Mouse (Mus musculus) embryonic facial prominence, embryonic 14.5 days (tissue): ENCODE results near the gene Rreb1. TPM values are rescaled to one million over a fixed set of nuclear protein-coding genes. Genes with fewer than 3 reads are reported as not detected.
A peak's percentile ranks its signal among the peaks of the same experiment; 100 is the strongest.

ENCODE experiments used
- ATAC-seq: fragments of 200-750 bp; cut with Nextera tagmentation; 2 replicates; pipeline ENCODE4 v1.8.0; 2017; ENCODE audit warnings: low read depth, moderate number of reproducible peaks, moderate TSS enrichment
- DNase-seq: peaks from one replicate; pipeline ENCODE4 v3.0.0-alpha.2; 2015; ENCODE audit warnings: low spot score
- H3K27ac ChIP-seq: fragments of 300-500 bp; sonication (generic); replicated peaks from 2 replicates; pipeline ENCODE4 v1.5.1; 2014; ENCODE audit warnings: low read depth, mild to moderate bottlenecking, low read length, moderate library complexity
- H3K27me3 ChIP-seq: fragments of 300-500 bp; sonication (generic); replicated peaks from 2 replicates; pipeline ENCODE4 v1.6.1; 2014; ENCODE audit warnings: low read length; ENCODE audit not compliant: control insufficient read depth, insufficient read depth
- H3K36me3 ChIP-seq: fragments of 300-500 bp; sonication (generic); 2 replicates; pipeline ENCODE4 v1.6.1; 2014; ENCODE audit warnings: low read length, mixed read lengths; ENCODE audit not compliant: control insufficient read depth, insufficient read depth
- H3K4me1 ChIP-seq: fragments of 300-500 bp; sonication (generic); 2 replicates; pipeline ENCODE4 v1.6.1; 2014; ENCODE audit warnings: antibody characterized with exemption, low read length; ENCODE audit not compliant: control insufficient read depth, insufficient read depth
- H3K4me2 ChIP-seq: fragments of 300-500 bp; sonication (generic); 2 replicates; pipeline ENCODE4 v1.6.1; 2014; ENCODE audit warnings: low read depth, mild to moderate bottlenecking, low read length, moderate library complexity, mixed read lengths
- H3K4me3 ChIP-seq: fragments of 300-500 bp; sonication (generic); 2 replicates; pipeline ENCODE4 v1.5.1; 2014; ENCODE audit warnings: low read depth, mild to moderate bottlenecking, low read length
- H3K9ac ChIP-seq: fragments of 300-500 bp; sonication (generic); 2 replicates; pipeline ENCODE4 v1.6.1; 2014; ENCODE audit warnings: low read depth, mild to moderate bottlenecking, low read length, moderate library complexity, mixed read lengths
- H3K9me3 ChIP-seq: fragments of 300-500 bp; sonication (generic); 2 replicates; pipeline ENCODE4 v1.6.1; 2016; ENCODE audit warnings: low read length; ENCODE audit not compliant: control insufficient read depth
- WGBS: fragments of 180-500 bp; shearing (Covaris S2); extraction: QIAGEN DNeasy Blood & Tissue Kit; methylation state at CpG from one replicate; pipeline ENCODE4 v1.1.7; 2014; 5-methylcytosine and 5-hydroxymethylcytosine counted together
- polyA plus RNA-seq: library from polyadenylated mRNA; unstranded; fragments of >200 nt; fragmentation: Nextera tagmentation; extraction: Ambion mirVana; gene quantifications from 2 replicates; pipeline ENCODE4 v1.2.1, GENCODE M21; 2014

Rreb1 gene
- polyA plus RNA-seq, 1 experiment from 2014 or later: 20.2 TPM

DNA sequence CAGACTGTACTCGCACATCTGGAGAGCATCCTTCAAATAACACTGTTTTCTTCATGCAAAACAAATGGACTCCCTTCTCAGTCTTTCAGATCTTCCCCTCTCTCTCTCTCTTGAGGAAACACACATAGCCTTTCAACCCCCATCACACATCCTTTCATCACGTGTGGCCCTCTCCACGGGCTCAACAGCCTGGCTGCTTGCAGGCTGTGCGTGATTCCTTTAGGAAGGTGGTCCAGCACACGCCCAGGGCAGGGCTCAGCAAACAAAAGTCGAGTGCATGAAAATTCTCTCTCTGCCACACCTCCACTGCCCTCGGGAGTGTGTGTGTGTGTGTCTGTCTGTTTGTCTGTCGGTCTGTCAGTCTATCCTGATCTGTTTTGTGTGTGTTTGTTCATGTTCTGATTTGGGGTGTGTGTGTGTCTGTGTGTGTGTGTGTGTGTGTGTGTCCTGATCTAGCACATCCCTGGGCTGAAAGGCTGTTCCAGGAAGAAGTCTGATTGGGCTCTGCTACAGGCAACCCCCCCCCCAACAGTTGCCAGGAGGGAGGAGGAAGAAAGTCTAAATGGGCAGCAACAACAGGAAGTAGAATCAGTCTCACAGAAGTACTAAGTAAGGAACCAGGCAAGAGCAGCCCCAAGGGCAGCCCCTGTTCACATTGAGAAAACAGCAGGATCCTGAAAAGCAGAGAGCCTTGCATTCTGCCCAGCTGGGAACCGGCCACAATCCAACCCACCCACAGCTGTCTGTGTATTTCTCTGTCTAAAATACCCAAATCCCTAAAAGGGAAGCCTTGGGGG lies 26.8 kb upstream of the Rreb1 start:
- Histone ChIP-seq H3K4me1 (peaks cover 8% of the 10 kb centered on the region), H3K9me3 (no peaks in the 10 kb centered on the region), H3K27me3 (no peaks in the 10 kb centered on the region), H3K27ac (no peak overlapping the region), H3K4me3 (no peak overlapping the region), H3K9ac (no peak overlapping the region), H3K4me2 (no peak overlapping the region), H3K36me3 (no peaks in the 10 kb centered on the region)
- DNase-seq: no peak
- 40% methylated on average over 9 of the region's 9 CpGs for WGBS
- ATAC-seq: no peak

DNA sequence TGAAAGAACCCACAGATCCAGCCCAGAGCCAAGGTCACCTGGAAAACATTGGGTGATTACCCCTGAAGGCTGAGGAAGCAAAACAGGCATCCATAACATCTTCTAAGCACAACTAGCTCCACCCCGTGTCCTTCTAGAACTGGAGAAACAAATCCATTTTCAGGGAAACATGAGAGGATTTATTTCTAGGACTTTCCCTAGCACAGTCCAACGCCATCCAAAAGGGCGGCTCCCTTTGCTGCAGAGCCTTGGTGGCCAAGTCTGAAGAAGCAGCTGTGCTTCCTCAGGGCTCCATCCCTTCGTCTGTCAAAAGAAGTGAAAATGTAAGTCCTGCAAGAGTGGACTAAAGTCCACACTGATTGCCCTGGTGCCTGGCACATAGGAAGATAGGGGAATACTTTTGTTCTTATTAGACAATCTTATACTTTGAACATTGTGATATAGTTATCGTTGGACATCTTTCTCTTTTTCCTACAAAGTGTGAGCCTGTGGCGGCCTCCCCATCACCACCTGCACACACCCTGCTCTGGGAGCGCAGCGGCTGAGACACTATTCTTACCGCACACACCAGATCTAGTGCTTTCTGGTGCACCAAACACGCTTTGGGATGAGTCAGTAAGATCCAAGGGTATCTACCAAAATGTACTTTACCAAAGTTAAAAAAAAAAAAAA lies 18.7 kb upstream of the Rreb1 start:
- Histone ChIP-seq H3K27me3 (no peaks in the 10 kb centered on the region), H3K36me3 (no peaks in the 10 kb centered on the region), H3K9ac (no peak overlapping the region), H3K4me1 (peaks cover 5% of the 10 kb centered on the region; the same call in 1 of the 2 replicates), H3K4me3 (no peak overlapping the region), H3K9me3 (no peaks in the 10 kb centered on the region), H3K27ac (no peak overlapping the region), H3K4me2 (no peak overlapping the region)
- DNase-seq: no peak
- no peak for ATAC-seq
- WGBS: 83% methylated on average over 10 of the region's 10 CpGs

DNA sequence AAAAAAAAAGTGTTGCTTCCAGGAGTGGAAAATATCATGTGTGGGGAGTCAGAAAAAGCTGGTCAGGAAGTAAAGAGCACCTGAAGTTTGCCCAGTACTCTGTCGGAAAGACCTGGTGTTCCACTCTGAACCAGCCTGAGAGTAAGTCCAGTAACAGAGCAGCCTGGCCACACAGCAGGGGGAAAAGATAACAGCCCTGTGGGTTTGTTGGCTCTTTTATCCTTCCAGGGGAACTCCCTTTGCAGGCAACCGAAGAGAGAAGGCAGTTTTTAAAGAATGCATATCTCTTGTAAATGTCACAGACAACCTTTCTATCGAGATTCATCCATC lies 18.2 kb upstream of the Rreb1 start:
- Histone ChIP-seq H3K9ac (no peak overlapping the region), H3K4me2 (no peak overlapping the region), H3K27me3 (no peaks in the 10 kb centered on the region), H3K4me1 (peaks cover 5% of the 10 kb centered on the region; the same call in 1 of the 2 replicates), H3K27ac (no peak overlapping the region), H3K36me3 (no peaks in the 10 kb centered on the region), H3K4me3 (no peak overlapping the region), H3K9me3 (no peaks in the 10 kb centered on the region)
- ATAC-seq (no peak), DNase-seq (no peak)
- WGBS: 41% methylated on average over 3 of the region's 3 CpGs

DNA sequence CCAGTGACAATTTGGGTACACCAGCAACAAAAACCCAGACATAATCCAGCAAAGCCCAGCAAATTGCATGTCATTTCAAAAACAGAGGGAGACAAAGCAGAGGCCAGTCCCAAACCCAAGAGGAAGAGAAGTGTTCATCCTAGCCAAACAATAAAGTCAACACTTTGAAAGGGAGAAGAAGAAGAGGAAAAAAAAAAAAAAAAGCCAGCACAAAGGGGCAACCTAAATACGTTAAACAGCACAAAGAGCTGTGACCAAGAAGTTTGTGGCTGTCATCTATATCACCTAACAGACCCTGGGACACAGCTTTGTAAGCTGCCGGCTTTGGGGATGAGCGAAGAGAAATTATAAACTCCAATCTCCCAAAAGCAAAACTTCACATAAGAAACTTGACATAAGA lies 17.8 kb upstream of the Rreb1 start:
- 69% methylated on average over 3 of the region's 3 CpGs for WGBS
- ATAC-seq (no peak), DNase-seq (no peak)
- H3K4me3 ChIP-seq: no peak overlapping the region
- no peaks in the 10 kb centered on the region for H3K36me3 ChIP-seq
- no peak overlapping the region for H3K9ac ChIP-seq
- no peak overlapping the region for H3K27ac ChIP-seq
- no peak overlapping the region for H3K4me2 ChIP-seq
- H3K27me3 ChIP-seq: no peaks in the 10 kb centered on the region
- H3K9me3 ChIP-seq: no peaks in the 10 kb centered on the region
- peaks cover 5% of the 10 kb centered on the region; the same call in 1 of the 2 replicates for H3K4me1 ChIP-seq

DNA sequence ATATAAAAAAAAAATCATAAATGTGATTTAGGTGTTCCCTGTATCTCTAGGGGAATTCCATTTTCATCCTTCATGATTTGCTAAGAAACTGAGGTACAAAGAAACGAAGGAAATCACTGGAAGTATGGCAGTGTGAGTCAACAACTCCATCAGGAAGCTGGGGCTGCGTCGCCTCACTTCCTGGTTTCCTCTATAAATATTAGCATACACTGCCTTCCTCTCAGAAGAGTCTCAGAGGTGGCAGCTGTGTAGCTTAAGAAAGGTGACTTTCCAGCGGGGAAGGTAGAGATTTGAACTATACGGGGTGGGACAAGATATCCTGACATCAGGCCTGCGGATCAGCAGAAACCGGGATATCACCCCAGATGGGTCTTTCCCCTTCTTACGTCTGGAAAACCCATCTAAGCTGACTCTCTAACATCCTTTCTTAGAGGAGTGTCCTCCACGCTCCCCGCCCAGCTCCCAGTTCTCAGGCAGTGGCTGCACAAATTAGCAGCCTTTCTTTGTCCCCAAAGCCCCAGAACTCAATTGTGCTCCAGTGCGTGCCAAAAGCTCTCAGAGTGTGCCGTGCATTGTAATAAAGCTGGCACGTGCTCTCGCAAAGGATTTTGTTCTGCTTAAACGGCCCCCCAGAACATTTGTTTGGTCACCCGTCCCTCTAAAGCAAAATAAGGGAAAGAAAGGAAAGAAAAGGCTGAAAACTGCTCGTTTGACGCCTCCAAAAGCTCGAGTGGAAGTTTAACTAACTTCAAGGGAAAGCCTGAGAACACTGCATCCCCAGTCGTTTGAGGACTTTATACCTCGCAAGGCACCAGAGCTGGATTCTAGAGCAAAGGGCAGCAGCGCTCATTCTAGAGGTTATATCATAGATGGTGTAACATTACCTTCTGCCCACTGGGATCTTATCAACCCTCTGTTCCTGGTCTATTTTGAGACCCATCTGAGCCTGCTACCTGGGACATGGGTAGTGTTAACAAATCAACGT lies 17.0 kb upstream of the Rreb1 start:
- H3K36me3 ChIP-seq: no peaks in the 10 kb centered on the region
- peaks cover 5% of the 10 kb centered on the region; the same call in 1 of the 2 replicates for H3K4me1 ChIP-seq
- no peaks in the 10 kb centered on the region for H3K27me3 ChIP-seq
- H3K9ac ChIP-seq: no peak overlapping the region
- DNase-seq: peak; percentile 73
- H3K9me3 ChIP-seq: no peaks in the 10 kb centered on the region
- no peak overlapping the region for H3K4me3 ChIP-seq
- no peak for ATAC-seq
- 47% methylated on average over 23 of the region's 23 CpGs for WGBS
- H3K4me2 ChIP-seq: peak overlapping the region; percentile 21; the same call in 1 of the 2 replicates
- no peak overlapping the region for H3K27ac ChIP-seq

DNA sequence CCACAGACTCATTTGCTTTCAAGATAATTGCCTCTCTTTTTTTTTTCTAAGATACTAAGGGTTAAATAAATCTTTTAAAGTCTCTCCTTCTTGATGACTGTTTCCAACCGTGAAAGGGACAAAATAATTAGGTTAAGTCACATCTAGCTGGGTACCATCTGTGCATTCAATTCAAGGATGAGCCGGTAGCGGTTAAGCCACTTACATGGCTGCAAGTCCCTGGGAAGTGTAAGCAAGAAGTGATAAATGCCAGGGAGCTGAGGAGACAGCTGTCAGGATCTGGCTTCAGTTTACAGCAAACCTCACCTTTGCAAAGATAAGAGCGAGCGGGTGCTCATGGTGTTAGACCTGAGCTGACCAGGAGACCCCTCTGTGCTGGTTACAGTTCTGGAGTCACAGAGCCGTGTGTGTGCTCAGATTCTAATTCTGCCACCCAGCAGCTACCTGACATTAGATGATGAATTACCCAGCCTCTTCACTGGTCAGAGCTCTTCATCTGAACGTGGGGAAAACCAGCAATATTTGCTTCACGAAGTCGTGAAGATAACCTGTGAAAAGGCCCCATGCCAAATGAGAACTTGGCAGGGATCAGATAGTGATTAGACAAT lies 14.3 kb upstream of the Rreb1 start:
- no peaks in the 10 kb centered on the region for H3K36me3 ChIP-seq
- H3K4me3 ChIP-seq: no peak overlapping the region
- H3K4me2 ChIP-seq: no peak overlapping the region
- H3K9ac ChIP-seq: no peak overlapping the region
- no peak for ATAC-seq
- H3K4me1 ChIP-seq: peaks cover 5% of the 10 kb centered on the region; the same call in 1 of the 2 replicates
- WGBS: 64% methylated on average over 9 of the region's 9 CpGs
- no peak for DNase-seq
- H3K9me3 ChIP-seq: no peaks in the 10 kb centered on the region
- no peaks in the 10 kb centered on the region for H3K27me3 ChIP-seq
- H3K27ac ChIP-seq: no peak overlapping the region

DNA sequence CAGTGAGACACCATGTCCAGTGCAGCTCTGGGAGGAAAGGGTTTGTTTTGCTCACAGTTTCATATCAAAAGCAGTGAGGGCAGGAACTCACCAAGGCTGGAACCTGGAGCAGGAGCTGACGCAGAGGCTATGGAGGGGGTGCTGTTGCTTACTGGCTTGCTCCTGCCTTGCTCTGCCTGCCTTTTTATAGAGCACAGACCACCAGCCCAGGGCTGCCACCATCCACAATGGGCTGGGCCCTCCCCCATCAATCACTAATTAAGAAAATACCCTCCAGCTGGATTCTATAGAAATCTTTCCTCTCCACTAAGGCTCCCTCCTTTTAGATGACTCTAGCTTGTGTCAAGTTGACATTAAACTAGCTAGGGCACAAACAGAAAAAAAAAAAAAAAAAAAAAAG lies 8.4 kb upstream of the Rreb1 start:
- no peak overlapping the region for H3K4me2 ChIP-seq
- H3K9ac ChIP-seq: no peak overlapping the region
- H3K4me3 ChIP-seq: no peak overlapping the region
- DNase-seq (no peak), ATAC-seq (no peak)
- no peaks in the 10 kb centered on the region for H3K9me3 ChIP-seq
- H3K27ac ChIP-seq: no peak overlapping the region
- H3K36me3 ChIP-seq: no peaks in the 10 kb centered on the region
- peaks cover 4% of the 10 kb centered on the region; the same call in 1 of the 2 replicates for H3K4me1 ChIP-seq
- WGBS: 25% methylated on average over 1 of the region's 1 CpGs
- H3K27me3 ChIP-seq: no peaks in the 10 kb centered on the region

DNA sequence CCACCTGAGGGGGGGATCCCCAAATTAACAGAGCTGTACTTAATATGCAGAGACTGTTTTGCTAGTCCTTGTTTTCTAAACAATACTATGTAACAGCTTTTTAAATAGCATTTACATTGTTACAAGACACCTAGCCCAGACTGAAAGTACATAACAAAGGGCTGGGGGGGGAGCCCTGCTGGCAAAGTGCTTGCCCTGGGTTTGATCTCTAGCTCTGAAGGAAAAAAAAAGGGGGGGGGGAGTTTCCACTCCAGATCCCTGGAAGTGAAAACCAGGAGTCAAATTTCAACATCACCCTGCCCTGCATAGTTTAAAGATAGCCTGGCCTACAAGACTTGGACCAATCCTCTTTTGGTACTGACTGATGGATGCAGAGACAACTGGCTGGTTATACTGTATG lies 4.7 kb upstream of the Rreb1 start:
- no peaks in the 10 kb centered on the region for H3K9me3 ChIP-seq
- no peak overlapping the region for H3K4me2 ChIP-seq
- ATAC-seq (no peak), DNase-seq (no peak)
- H3K27ac ChIP-seq: no peak overlapping the region
- no peaks in the 10 kb centered on the region for H3K36me3 ChIP-seq
- no peak overlapping the region for H3K4me3 ChIP-seq
- no peak overlapping the region for H3K9ac ChIP-seq
- peaks cover 6% of the 10 kb centered on the region; the same call in 1 of the 2 replicates for H3K27me3 ChIP-seq
- H3K4me1 ChIP-seq: peaks cover 4% of the 10 kb centered on the region; the same call in 1 of the 2 replicates
